Mouse (Mus musculus): ENCODE data around the gene Nav1.

Gene Nav1

GRCm38 (mm10) chr1:135583081-135583677 is 23.9 kb downstream of the Nav1 start:
- peak in 1 of 2 experiments; percentile 38 for DNase-seq (ENCODE audit: low spot score in 2 of 2)

DNA sequence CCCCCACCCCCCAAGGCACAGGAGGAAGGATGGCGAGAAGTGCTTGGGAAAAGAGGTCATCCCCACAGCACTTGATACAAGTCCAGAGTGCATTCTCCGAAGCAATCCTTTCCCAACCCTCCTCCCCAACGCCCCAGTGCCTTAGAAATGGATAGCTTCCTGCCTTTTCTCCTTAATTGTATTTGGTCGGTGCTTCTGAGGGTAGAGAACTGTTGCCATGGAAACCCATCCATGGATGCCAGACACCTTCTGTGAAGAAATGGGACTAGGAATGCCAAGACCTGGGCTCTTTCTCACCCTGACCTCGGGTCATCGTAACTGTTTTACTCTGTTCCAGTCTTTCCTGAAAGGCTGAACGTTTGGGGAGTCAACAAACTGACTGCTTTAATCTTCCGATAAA is 26.1 kb downstream of the Nav1 start:
- DNase-seq (ENCODE audit: low spot score in 2 of 2): no peak

- DNase-seq (ENCODE audit: low spot score in 2 of 2): no peak
Measured at GRCm38 (mm10) chr1:135579111-135579510, 28.0 kb downstream of the Nav1 start.

- no peak for DNase-seq (ENCODE audit: low spot score in 2 of 2)
Measured at GRCm38 (mm10) chr1:135577793-135578192, 29.3 kb downstream of the Nav1 start.

DNA sequence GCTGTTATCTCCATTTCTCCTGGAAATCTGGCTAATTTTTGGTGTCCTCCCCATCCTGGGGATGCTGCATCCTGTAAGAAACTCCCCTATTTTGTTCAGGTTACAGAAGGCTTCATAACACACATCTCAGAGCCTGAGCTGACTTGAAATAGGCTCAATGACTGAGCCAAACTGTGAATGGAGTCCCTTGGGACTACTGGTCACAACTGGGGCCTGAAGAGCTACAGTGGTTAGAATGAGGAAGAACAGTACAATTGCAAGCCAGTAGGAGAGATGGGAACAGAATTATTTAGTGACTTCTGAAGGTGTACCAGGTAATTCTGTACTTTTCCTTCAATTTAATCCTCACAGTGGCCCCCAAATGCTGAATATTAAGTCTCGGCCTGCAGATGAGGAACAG is 31.7 kb downstream of the Nav1 start:
- DNase-seq (ENCODE audit: low spot score in 2 of 2): no peak

- DNase-seq (ENCODE audit: low spot score in 2 of 2): no peak
Measured at GRCm38 (mm10) chr1:135574451-135575208, 32.5 kb downstream of the Nav1 start.

DNA sequence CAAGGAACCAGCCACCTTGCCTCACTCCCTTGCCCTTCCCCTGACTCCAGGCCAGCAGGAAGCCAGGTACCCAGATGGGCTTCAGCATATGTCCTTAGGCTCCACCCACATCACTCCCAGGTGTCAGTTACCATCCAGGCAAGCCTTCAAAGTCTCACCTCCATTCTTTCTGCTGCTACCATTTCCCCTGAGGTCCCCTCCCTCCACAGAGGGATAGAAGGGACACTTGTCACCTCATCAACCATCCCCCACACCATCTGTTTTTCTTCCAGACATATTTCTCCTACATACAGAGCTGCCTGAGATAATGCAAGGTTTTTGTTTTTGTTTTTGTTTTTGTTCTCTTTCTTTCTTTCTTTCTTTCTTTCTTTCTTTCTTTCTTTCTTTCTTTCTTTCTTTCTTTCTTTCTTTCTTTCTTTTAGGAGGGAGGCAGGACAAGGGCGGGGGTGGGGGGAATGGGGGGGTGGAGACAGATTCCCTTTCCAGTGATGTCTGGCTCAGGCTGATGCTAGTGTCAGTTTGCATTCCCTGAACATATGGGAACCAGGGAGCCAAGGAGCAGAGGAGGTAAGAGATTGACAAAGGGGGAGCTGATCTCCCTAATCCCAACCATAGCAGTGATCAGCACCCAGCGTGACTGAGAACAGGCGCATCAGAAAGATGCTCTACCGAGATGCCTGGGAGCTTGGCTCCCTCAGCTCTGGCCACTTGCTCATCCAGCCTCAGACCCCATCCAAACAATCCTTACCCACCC is 34.8 kb downstream of the Nav1 start:
- DNase-seq (ENCODE audit: low spot score in 2 of 2): no peak

GRCm38 (mm10) chr1:135568087-135568486 is 39.0 kb downstream of the Nav1 start:
- no peak for DNase-seq (ENCODE audit: low spot score in 2 of 2)

DNA sequence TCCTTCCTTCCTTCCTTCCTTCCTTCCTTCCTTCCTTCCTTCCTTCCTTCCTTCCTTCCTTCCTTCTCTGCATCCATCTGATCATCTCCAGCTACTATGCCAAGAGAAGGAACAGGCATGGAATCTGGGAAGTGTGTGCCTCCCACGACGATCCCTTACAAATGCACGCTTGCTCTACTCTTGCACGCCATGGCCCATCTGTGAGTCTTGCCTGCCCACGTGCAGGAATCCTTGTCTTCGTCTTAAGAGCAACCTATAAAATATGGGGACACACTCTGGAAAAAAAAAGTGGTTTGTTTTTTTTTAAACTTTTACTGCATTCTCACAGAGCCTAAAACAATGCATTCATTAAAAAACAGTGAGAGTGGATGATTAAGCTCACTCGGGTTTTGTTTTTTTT is 40.5 kb downstream of the Nav1 start:
- no peak for DNase-seq (ENCODE audit: low spot score in 2 of 2)

DNA sequence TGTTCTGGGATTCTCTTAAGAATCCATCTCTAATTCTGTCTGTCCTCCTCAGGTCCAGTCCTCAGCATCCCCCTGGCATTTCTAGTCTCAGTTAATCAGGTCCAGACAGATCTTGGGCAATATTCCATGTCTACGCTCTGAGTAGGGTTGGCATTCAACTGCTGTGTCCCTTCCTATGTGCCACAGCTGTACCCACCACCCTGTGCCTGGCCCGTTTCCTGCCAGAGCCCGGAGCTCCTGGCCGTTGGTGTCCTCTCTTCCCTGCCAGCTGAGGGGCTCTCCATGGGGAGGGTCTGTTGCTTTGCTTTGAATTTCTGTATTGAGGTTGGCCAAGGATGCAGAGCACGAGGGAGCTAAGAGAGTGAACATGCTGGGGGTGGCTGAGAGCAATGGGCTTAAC is 41.3 kb downstream of the Nav1 start:
- no peak for DNase-seq (ENCODE audit: low spot score in 2 of 2)

DNA sequence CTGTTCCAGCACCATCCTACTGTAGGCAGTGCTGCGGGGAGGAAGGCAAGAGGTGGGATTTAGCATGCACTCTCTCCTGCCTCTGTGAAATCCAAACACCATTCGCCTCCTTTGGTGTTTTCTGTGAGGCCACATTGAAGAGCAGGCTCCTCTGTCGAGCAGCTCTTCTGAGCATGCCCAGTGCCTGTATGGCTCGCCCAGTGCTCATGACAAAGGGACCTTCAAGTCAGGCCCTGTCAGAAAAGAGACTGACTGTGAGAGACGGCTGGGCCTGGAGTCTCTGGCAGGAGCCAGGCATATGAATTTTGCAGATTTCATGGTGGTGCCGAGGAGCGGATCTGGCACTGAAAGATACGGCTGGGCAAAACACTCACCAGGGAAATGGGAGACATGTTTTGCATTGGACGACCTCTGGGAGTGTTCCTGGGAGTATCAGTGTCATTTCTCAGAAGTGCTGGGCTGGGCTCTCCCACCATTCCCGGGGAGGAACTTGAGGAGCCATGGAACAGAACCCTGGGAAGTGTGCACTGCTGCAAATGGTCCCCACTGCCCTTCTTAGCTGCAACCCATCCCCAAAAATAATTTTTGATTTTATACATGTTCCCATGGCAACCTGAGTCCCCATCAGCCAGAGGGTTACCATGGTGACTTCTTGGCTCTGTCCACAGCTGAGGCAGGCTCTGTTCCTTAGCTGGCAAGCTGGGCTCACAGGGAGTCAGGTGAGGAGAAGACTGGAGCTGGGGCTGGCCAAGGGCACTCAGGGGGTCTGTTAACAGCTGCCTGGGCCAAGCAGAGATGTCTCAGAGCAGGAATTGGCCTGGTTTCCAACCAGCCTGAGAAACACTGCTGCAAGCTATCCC is 42.2 kb downstream of the Nav1 start:
- DNase-seq (ENCODE audit: low spot score in 2 of 2): no peak

- DNase-seq (ENCODE audit: low spot score in 2 of 2): no peak
Measured at GRCm38 (mm10) chr1:135563781-135564414, 43.2 kb downstream of the Nav1 start.

DNA sequence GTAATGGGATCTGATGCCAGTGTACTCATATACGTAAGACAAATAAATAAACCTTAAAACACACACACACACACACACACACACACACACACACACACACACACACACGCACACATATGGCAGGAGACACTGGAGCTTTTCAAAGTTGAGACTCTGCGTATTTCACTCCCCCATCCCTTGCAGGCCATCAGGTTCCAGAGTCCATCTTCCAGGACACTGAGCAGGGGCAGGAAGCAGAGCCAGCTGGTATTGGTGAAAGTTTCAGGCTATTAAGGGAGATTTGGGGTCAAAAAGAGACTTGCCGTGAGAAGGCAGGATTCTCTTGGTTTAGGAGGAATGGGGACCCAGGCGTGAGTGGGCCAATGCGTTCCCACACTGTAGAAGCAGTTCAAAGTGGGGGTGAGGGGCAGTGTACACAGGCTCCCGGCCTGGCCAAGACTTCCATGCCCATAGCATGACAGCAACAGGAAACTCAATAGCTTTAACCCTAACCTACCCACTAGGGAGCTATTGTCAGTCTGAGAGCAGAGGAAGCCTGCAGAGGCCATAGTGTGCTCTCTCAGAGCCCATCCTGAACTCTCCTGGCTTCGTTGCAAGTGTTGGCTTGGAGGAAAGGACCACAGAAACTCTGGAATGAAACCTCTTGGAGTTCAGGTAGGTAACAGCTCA is 44.0 kb downstream of the Nav1 start:
- no peak for DNase-seq (ENCODE audit: low spot score in 2 of 2)

GRCm38 (mm10) chr1:135562115-135562514 is 45.0 kb downstream of the Nav1 start:
- DNase-seq (ENCODE audit: low spot score in 2 of 2): no peak

DNA sequence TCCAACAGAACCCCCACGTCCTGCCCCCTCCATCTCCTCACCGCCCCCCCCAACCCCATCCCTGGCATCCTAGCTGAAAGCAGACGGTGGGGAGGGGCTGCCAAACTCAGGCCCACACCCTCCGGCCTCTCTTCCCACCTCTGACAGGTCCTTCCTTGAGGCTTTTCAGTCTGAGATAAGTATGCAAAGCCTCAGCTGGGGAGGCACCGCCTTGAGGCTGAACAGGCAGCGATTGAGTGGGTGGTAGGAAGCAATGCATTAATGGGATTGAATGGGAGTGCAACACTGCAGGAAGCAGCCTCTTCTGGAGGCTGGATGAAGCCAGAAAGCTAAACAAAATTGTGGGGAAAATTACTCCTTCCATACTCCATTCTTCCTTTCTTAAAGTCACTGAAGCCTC is 45.8 kb downstream of the Nav1 start:
- DNase-seq (ENCODE audit: low spot score in 2 of 2): no peak

- no peak for DNase-seq (ENCODE audit: low spot score in 2 of 2)
Measured at GRCm38 (mm10) chr1:135557976-135558375, 49.1 kb downstream of the Nav1 start.

DNA sequence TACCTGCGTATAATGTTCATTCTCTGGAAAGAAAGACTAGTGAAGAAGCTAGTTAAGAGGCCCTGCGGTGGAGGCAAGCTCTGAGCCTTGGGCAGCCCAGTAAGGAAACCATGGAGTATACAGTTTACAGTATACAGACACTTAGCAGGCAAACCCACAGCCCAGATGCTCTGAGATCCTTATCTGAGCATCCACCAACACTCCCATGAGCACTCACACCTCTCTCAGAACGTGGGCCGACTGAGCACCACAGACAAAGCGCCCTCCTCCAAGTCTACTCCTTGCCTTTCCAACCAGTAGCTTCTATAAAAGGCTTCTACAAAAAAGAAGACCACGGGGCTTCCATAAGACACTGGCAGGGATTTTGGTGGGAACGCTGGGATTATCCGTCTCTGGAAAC is 51.2 kb downstream of the Nav1 start:
- DNase-seq (ENCODE audit: low spot score in 2 of 2): no peak

DNA sequence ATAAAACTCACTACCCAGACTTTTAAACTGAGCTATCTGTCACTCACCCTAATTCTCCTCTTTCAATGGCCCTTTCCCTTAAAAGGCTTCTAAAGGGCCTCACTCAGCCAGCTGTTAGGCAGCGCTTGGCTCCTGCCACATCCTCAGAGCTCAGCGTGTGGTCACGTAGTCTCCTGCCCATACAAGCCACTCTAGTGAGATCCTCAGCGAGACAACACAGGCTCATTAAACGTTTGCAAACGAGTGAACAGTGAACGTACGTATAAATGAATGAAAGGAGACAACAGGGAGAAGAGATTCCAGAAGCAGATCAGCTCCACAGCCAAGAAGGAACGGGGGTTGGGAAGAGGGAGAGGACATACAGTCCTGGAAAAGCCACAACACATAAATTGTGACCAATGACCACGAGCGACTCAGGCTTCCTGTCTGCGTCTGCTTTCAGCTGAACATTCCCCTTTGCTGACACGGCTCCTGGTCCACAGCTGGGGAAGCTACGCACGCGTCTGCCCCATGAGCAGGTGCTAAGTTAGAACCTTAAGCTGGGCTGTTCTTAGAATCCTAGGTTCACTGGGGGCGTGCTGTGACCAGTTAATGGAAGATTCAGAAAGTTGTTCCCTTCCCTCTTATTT is 52.3 kb downstream of the Nav1 start:
- DNase-seq (ENCODE audit: low spot score in 2 of 2): no peak

GRCm38 (mm10) chr1:135553615-135554014 is 53.5 kb downstream of the Nav1 start:
- no peak for DNase-seq (ENCODE audit: low spot score in 2 of 2)

GRCm38 (mm10) chr1:135553154-135553553 is 53.9 kb downstream of the Nav1 start:
- DNase-seq (ENCODE audit: low spot score in 2 of 2): no peak

Data from urinary bladder, postnatal 4 days (tissue).